In genomic region chr11:61174821-61175658, GRCm38 (mm10) we compare ENCODE assay signal across 8 mouse cellular contexts. TPM values are rescaled to one million over a fixed set of nuclear protein-coding genes. Genes with fewer than 3 reads are reported as not detected.
DNase-seq lines count a peak whose midpoint lies in the region; ATAC-seq and TF ChIP-seq lines count a peak whose summit lies in the region.

Gene Usp22 (minus strand): TSS chr11:61175055.

- TF ChIP-seq CTCF in bone marrow macrophage, adult 2 months (IDR thresholded peaks at IDR 0.05; ENCODE audit: low read depth, low read length) = no peak
- TF ChIP-seq CTCF in embryonic fibroblast, embryonic 13.5 days (IDR thresholded peaks at IDR 0.05; ENCODE audit: borderline replicate concordance, insufficient read depth, low read length) = no peak

- H3K9me3 ChIP-seq in kidney, embryonic 14.5 days (ENCODE audit: control insufficient read depth, low read length) = no peaks in the 10 kb centered on the region
- H3K9me3 ChIP-seq in limb, embryonic 15.5 days = no peaks in the 10 kb centered on the region

- H3K4me3 ChIP-seq in bone marrow macrophage, adult 2 months (ENCODE audit: insufficient read depth, low read length) = peak within 1 kb of the TSS; percentile 97
- peak within 1 kb of the TSS; percentile 96 for H3K4me3 ChIP-seq in embryonic fibroblast, embryonic 13.5 days (ENCODE audit: insufficient read depth, low read length)
- peak within 1 kb of the TSS; percentile 99 for H3K4me3 ChIP-seq in kidney, embryonic 14.5 days (ENCODE audit: low read length)
- H3K4me3 ChIP-seq in limb, embryonic 15.5 days = peak within 1 kb of the TSS; percentile 100

- H3K4me2 ChIP-seq in kidney, embryonic 14.5 days (replicated peaks; ENCODE audit: low read depth, low read length) = peak within 1 kb of the TSS; percentile 61
- H3K4me2 ChIP-seq in limb, embryonic 15.5 days = peak within 1 kb of the TSS; percentile 52

- peak within 1 kb of the TSS; percentile 88 for H3K9ac ChIP-seq in kidney, embryonic 14.5 days (ENCODE audit: low read depth, low read length)
- H3K9ac ChIP-seq in limb, embryonic 15.5 days = peak within 1 kb of the TSS; percentile 100

- H3K27me3 ChIP-seq in kidney, embryonic 14.5 days (ENCODE audit: control insufficient read depth, insufficient read depth, low read length) = no peaks in the 10 kb centered on the region
- no peaks in the 10 kb centered on the region for H3K27me3 ChIP-seq in limb, embryonic 15.5 days

- under 1% methylated on average over 69 of the region's 69 CpGs for WGBS in kidney, embryonic 14.5 days
- WGBS in limb, embryonic 15.5 days = under 1% methylated on average over 68 of the region's 69 CpGs

- peaks cover 17% of the 10 kb centered on the region for H3K4me1 ChIP-seq in bone marrow macrophage, adult 2 months (ENCODE audit: control insufficient read depth, insufficient read depth, low read length)
- H3K4me1 ChIP-seq in embryonic fibroblast, embryonic 13.5 days (ENCODE audit: control insufficient read depth, insufficient read depth, low read length) = peaks cover 4% of the 10 kb centered on the region
- peaks cover 17% of the 10 kb centered on the region; the same call in 1 of the 2 replicates for H3K4me1 ChIP-seq in kidney, embryonic 14.5 days (ENCODE audit: control insufficient read depth, insufficient read depth, low read length)
- peaks cover 23% of the 10 kb centered on the region for H3K4me1 ChIP-seq in limb, embryonic 15.5 days

- TF ChIP-seq POLR2A in bone marrow macrophage, adult 2 months (IDR thresholded peaks at IDR 0.05; ENCODE audit: borderline replicate concordance, low read depth, low read length) = no peak
- TF ChIP-seq POLR2A in embryonic fibroblast, embryonic 13.5 days (IDR thresholded peaks at IDR 0.05; ENCODE audit: low read depth, low read length) = peak; percentile 97

- peak; percentile 98 for ATAC-seq in kidney, embryonic 14.5 days (ENCODE audit: low FRiP score, low TSS enrichment)
- ATAC-seq in limb, embryonic 15.5 days (ENCODE audit: insufficient number of reproducible peaks, low FRiP score, low TSS enrichment, low read depth) = peak; percentile 98

- peak; percentile 100 for DNase-seq in A20 (ENCODE audit: low read depth, low spot score)
- peak; percentile 100 for DNase-seq in heart, adult 9 months (ENCODE audit: low spot score in 2 of 2)
- peak; percentile 99 to 100 for DNase-seq in monocyte, adult 2 months (ENCODE audit: low read depth in 1 of 2, low spot score in 2 of 2)
- DNase-seq in spleen, postnatal 36 days (ENCODE audit: low spot score in 2 of 2) = peak; percentile 100

- H3K36me3 ChIP-seq in kidney, embryonic 14.5 days (ENCODE audit: control insufficient read depth, insufficient read depth, low read length) = peaks cover 2% of the 10 kb centered on the region; the same call in 1 of the 2 replicates
- no peaks in the 10 kb centered on the region for H3K36me3 ChIP-seq in limb, embryonic 15.5 days

- peak within 1 kb of the TSS; percentile 52 for H3K27ac ChIP-seq in bone marrow macrophage, adult 2 months (ENCODE audit: insufficient read depth, low read depth, low read length)
- peak within 1 kb of the TSS; percentile 61 for H3K27ac ChIP-seq in embryonic fibroblast, embryonic 13.5 days (ENCODE audit: insufficient read depth, low read length)
- peak within 1 kb of the TSS; percentile 90 for H3K27ac ChIP-seq in kidney, embryonic 14.5 days (ENCODE audit: low read depth, low read length)
- peak within 1 kb of the TSS; percentile 98 for H3K27ac ChIP-seq in limb, embryonic 15.5 days

RNA-seq across cellular contexts. Expression of gene Usp22, which starts in this region (rescaled TPM):
- polyA plus RNA-seq in bone marrow macrophage, adult 2 months (2012; ENCODE audit: insufficient read depth, insufficient read length, missing spikeins) = 23.5 and 28.1 TPM in 2 replicates
- 99.6 and 117 TPM in 2 replicates for polyA plus RNA-seq in embryonic fibroblast, embryonic 13.5 days (2011; ENCODE audit: insufficient read length, low read depth, missing spikeins)
- polyA plus RNA-seq in kidney, embryonic 14.5 days (2014; fragmentation: Nextera tagmentation; extraction: Ambion mirVana) = 96.9 and 182 TPM in 2 replicates
- polyA plus RNA-seq in limb, embryonic 15.5 days (2015; fragmentation: Nextera tagmentation; extraction: Ambion mirVana) = 125 and 141 TPM in 2 replicates

Comparison
In these comparisons a context has a peak if more than half of its experiments do, and no peak if none do; other contexts are left out.
1. Peak in every context shown above with its lines: DNase-seq, ATAC-seq, H3K4me3 ChIP-seq and H3K27ac ChIP-seq.